Comparison of ENCODE assay signal across 9 mouse cellular contexts in genomic region chr16:13366802-13367465, GRCm38 (mm10).
DNase-seq lines count a peak whose midpoint lies in the region; ATAC-seq and TF ChIP-seq lines count a peak whose summit lies in the region.
"Had no signal": no experiment of that assay in that cellular context is flagged by ENCODE, and none has a peak within 500 bp of the region (broad histone marks: within the 10 kb centered on the region; RNA-seq: fewer than 3 reads in every experiment).

No protein-coding gene starts in this region.

- peak overlapping the region; percentile 68 for H3K27ac ChIP-seq in kidney, embryonic 15.5 days
- H3K27ac ChIP-seq in brown adipose tissue, adult 24 weeks (replicated peaks; ENCODE audit: low read depth, low read length): peak overlapping the region; percentile 30
- peak overlapping the region; percentile 47; the same call in 1 of the 2 replicates for H3K27ac ChIP-seq in heart, postnatal 0 days (ENCODE audit: low read depth)
- H3K27ac ChIP-seq in limb, embryonic 14.5 days (replicated peaks; ENCODE audit: low read depth, low read length): peak overlapping the region; percentile 82
- H3K27ac ChIP-seq in stomach, embryonic 16.5 days (ENCODE audit: low read length): peak overlapping the region; percentile 77
- H3K27ac ChIP-seq: liver, embryonic 13.5 days had no signal

- no peak overlapping the region for H3K9ac ChIP-seq in kidney, embryonic 15.5 days
- no peak overlapping the region for H3K9ac ChIP-seq in heart, postnatal 0 days (replicated peaks; ENCODE audit: low read depth, low read length)
- 0 out of 2 replicates have a peak overlapping the region, but pooled peaks have one; percentile 38 for H3K9ac ChIP-seq in limb, embryonic 14.5 days (ENCODE audit: low read depth, low read length, severe bottlenecking)
- no peak overlapping the region for H3K9ac ChIP-seq in stomach, embryonic 16.5 days (ENCODE audit: low read length)
- H3K9ac ChIP-seq: liver, embryonic 13.5 days had no signal

- no peak for ATAC-seq in kidney, embryonic 15.5 days (replicated peaks; ENCODE audit: low FRiP score)
- no peak for ATAC-seq in heart, postnatal 0 days (ENCODE audit: insufficient read depth, low read depth)
- ATAC-seq in limb, embryonic 14.5 days (ENCODE audit: low FRiP score, low read depth): peak; percentile 86
- peak; percentile 37 for ATAC-seq in stomach, embryonic 16.5 days (ENCODE audit: insufficient read depth, low FRiP score)

- 0 out of 2 replicates have a peak, but pooled peaks cover 3% of the 10 kb centered on the region for H3K36me3 ChIP-seq in kidney, embryonic 15.5 days
- H3K36me3 ChIP-seq in heart, postnatal 0 days (replicated peaks; ENCODE audit: control insufficient read depth, insufficient read depth, low read length): peaks cover 9% of the 10 kb centered on the region
- 0 out of 2 replicates have a peak, but pooled peaks cover 2% of the 10 kb centered on the region for H3K36me3 ChIP-seq in limb, embryonic 14.5 days (ENCODE audit: control insufficient read depth, insufficient read depth, low read length)
- H3K36me3 ChIP-seq in stomach, embryonic 16.5 days (ENCODE audit: control insufficient read depth, insufficient read depth, low read length): no peaks in the 10 kb centered on the region
- H3K36me3 ChIP-seq: liver, embryonic 13.5 days had no signal

- TF ChIP-seq POLR2A in limb, embryonic 14.5 days (IDR thresholded peaks at IDR 0.05; ENCODE audit: borderline replicate concordance, extremely low read depth, insufficient read depth, insufficient read length): no peak

- no peak overlapping the region for H3K4me2 ChIP-seq in kidney, embryonic 15.5 days
- no peak overlapping the region for H3K4me2 ChIP-seq in heart, postnatal 0 days (ENCODE audit: low read depth, low read length)
- no peak overlapping the region for H3K4me2 ChIP-seq in limb, embryonic 14.5 days (replicated peaks; ENCODE audit: low read depth, low read length, severe bottlenecking)
- no peak overlapping the region for H3K4me2 ChIP-seq in stomach, embryonic 16.5 days (ENCODE audit: low read depth, low read length)
- H3K4me2 ChIP-seq: liver, embryonic 13.5 days had no signal

- intact Hi-C loops in gastrocnemius, postnatal 14 days (cut with DNase I; ENCODE audit: low total_unique reads): no loop called here

- H3K4me3 ChIP-seq in kidney, embryonic 15.5 days (replicated peaks): no peak overlapping the region
- no peak overlapping the region for H3K4me3 ChIP-seq in brown adipose tissue, adult 24 weeks (ENCODE audit: insufficient read depth, low read depth, low read length)
- H3K4me3 ChIP-seq in heart, postnatal 0 days (ENCODE audit: low read depth, low read length): no peak overlapping the region
- H3K4me3 ChIP-seq in limb, embryonic 14.5 days (replicated peaks; ENCODE audit: low read length): no peak overlapping the region
- no peak overlapping the region for H3K4me3 ChIP-seq in stomach, embryonic 16.5 days (replicated peaks; ENCODE audit: low read length)
- H3K4me3 ChIP-seq: liver, embryonic 13.5 days had no signal

- H3K4me1 ChIP-seq in kidney, embryonic 15.5 days: peaks cover 19% of the 10 kb centered on the region
- peaks cover 18% of the 10 kb centered on the region; the same call in 1 of the 2 replicates for H3K4me1 ChIP-seq in brown adipose tissue, adult 24 weeks (ENCODE audit: control insufficient read depth, insufficient read depth, insufficient read length, low read length)
- H3K4me1 ChIP-seq in heart, postnatal 0 days (ENCODE audit: control insufficient read depth, insufficient read depth): peaks cover 11% of the 10 kb centered on the region
- H3K4me1 ChIP-seq in limb, embryonic 14.5 days (ENCODE audit: control insufficient read depth, insufficient read depth, low read length): peaks cover 27% of the 10 kb centered on the region
- H3K4me1 ChIP-seq in stomach, embryonic 16.5 days (ENCODE audit: control insufficient read depth, insufficient read depth, low read length): peaks cover 15% of the 10 kb centered on the region

- H3K27me3 ChIP-seq in kidney, embryonic 15.5 days: no peaks in the 10 kb centered on the region
- no peaks in the 10 kb centered on the region for H3K27me3 ChIP-seq in heart, postnatal 0 days (ENCODE audit: control insufficient read depth, insufficient read depth, low read length)
- H3K27me3 ChIP-seq in limb, embryonic 14.5 days (ENCODE audit: control insufficient read depth, insufficient read depth, low read length): no peaks in the 10 kb centered on the region
- H3K27me3 ChIP-seq in stomach, embryonic 16.5 days (ENCODE audit: control insufficient read depth, insufficient read depth, low read length): no peaks in the 10 kb centered on the region
- H3K27me3 ChIP-seq: liver, embryonic 13.5 days had no signal

- 33% methylated on average over 4 of the region's 4 CpGs for WGBS in kidney, embryonic 15.5 days
- 22% methylated on average over 4 of the region's 4 CpGs for WGBS in heart, postnatal 0 days
- WGBS in limb, embryonic 14.5 days: 21% methylated on average over 4 of the region's 4 CpGs
- 16% methylated on average over 4 of the region's 4 CpGs for WGBS in stomach, embryonic 16.5 days

- no peak for TF ChIP-seq EP300 in heart, postnatal 0 days (IDR thresholded peaks at IDR 0.05; ENCODE audit: low read depth)

- no peaks in the 10 kb centered on the region for H3K9me3 ChIP-seq in kidney, embryonic 15.5 days (replicated peaks)
- H3K9me3 ChIP-seq in heart, postnatal 0 days (replicated peaks; ENCODE audit: control insufficient read depth, low read length): no peaks in the 10 kb centered on the region
- no peaks in the 10 kb centered on the region for H3K9me3 ChIP-seq in limb, embryonic 14.5 days (ENCODE audit: control insufficient read depth, low read length)
- H3K9me3 ChIP-seq in stomach, embryonic 16.5 days (replicated peaks; ENCODE audit: control insufficient read depth, low read length): no peaks in the 10 kb centered on the region
- H3K9me3 ChIP-seq: liver, embryonic 13.5 days had no signal

- no peak for DNase-seq in kidney, adult 8-10 months
- peak; percentile 56 for DNase-seq in heart, postnatal 0 days (ENCODE audit: low spot score)
- DNase-seq in limb, embryonic 14.5 days (ENCODE audit: low spot score): peak; percentile 74
- no peak for DNase-seq in gastrocnemius, postnatal 14 days
- no peak for DNase-seq in adipocyte (ENCODE audit: low spot score)
- DNase-seq: liver, embryonic 13.5 days had no signal

- no peak for TF ChIP-seq CTCF in heart, postnatal 0 days (IDR thresholded peaks at IDR 0.05; ENCODE audit: low read depth)

Comparison
In these comparisons a context has a peak if more than half of its experiments do, and no peak if none do; other contexts are left out.
1. ATAC-seq: peak in limb, embryonic 14.5 days (single experiment) and stomach, embryonic 16.5 days (single experiment); none in kidney, embryonic 15.5 days (single experiment) and heart, postnatal 0 days (single experiment).
2. H3K27ac ChIP-seq: peak in every context shown above with its lines; median percentile 82 in limb, embryonic 14.5 days; 77 in stomach, embryonic 16.5 days; 68 in kidney, embryonic 15.5 days; 47 in heart, postnatal 0 days; 30 in brown adipose tissue, adult 24 weeks.
3. DNase-seq: peak in heart, postnatal 0 days (single experiment) and limb, embryonic 14.5 days (single experiment); none in kidney, adult 8-10 months (0 of 2), gastrocnemius, postnatal 14 days (single experiment) and adipocyte (single experiment).